Mouse (Mus musculus): ENCODE measurements around the gene Olfr204. TPM values are rescaled to one million over a fixed set of nuclear protein-coding genes. Genes with fewer than 3 reads are reported as not detected.
"Not testable (repeated sequence)": the region's sequence is repeated elsewhere in the genome, so short reads cannot be mapped to it uniquely, and the experiment has no call there.

Gene Olfr204
- not detected in 2 replicates for polyA plus RNA-seq (2016; fragmentation: Nextera tagmentation; extraction: Ambion mirVana)

GRCm38 (mm10) chr16:59318148-59318547, at the start of gene Olfr204:
Olfr204 (minus strand) TSS chr16:59318248.
- H3K4me3 ChIP-seq, result no peak within 1 kb of the TSS
- no peaks in the 10 kb centered on the region for H3K27me3 ChIP-seq (ENCODE audit: poor library complexity, severe bottlenecking)
- H3K4me1 ChIP-seq, result no peaks in the 10 kb centered on the region
- no peak for DNase-seq (ENCODE audit: extremely low spot score, low spot score)
- H3K36me3 ChIP-seq (replicated peaks), result no peaks in the 10 kb centered on the region
- no peak within 1 kb of the TSS for H3K27ac ChIP-seq
- no peaks in the 10 kb centered on the region for H3K9me3 ChIP-seq

GRCm38 (mm10) chr16:59363893-59364292, 45.8 kb upstream of the Olfr204 start, which contains the start of gene Olfr209:
Olfr209 (minus strand) TSS chr16:59363993.
- Histone ChIP-seq H3K27me3 (ENCODE audit: poor library complexity, severe bottlenecking) (no peaks in the 10 kb centered on the region), H3K27ac (no peak within 1 kb of the TSS), H3K4me3 (no peak within 1 kb of the TSS), H3K36me3 (replicated peaks) (no peaks in the 10 kb centered on the region), H3K4me1 (no peaks in the 10 kb centered on the region), H3K9me3 (no peaks in the 10 kb centered on the region; the same call in 1 of the 2 replicates)
- 87% methylated on average over 2 of the region's 2 CpGs for WGBS
- DNase-seq (ENCODE audit: extremely low spot score, low spot score), result no peak

GRCm38 (mm10) chr16:59349146-59349545, 31.1 kb upstream of the Olfr204 start, which contains the start of gene Olfr206:
Olfr206 (minus strand) TSS chr16:59349246.
- Histone ChIP-seq H3K27ac (no peak within 1 kb of the TSS), H3K4me3 (no peak within 1 kb of the TSS), H3K9me3 (no peaks in the 10 kb centered on the region), H3K4me1 (no peaks in the 10 kb centered on the region), H3K27me3 (ENCODE audit: poor library complexity, severe bottlenecking) (no peaks in the 10 kb centered on the region), H3K36me3 (replicated peaks) (no peaks in the 10 kb centered on the region)
- WGBS, result 80% methylated on average over 1 of the region's 1 CpGs
- no peak for DNase-seq (ENCODE audit: extremely low spot score, low spot score)

GRCm38 (mm10) chr16:59331038-59331437, 13.0 kb upstream of the Olfr204 start, which contains the start of gene Olfr205:
Olfr205 (minus strand) TSS chr16:59331138.
- DNase-seq (ENCODE audit: extremely low spot score, low spot score), result no peak
- Histone ChIP-seq H3K36me3 (replicated peaks) (no peaks in the 10 kb centered on the region), H3K27me3 (ENCODE audit: poor library complexity, severe bottlenecking) (no peaks in the 10 kb centered on the region), H3K9me3 (peaks cover 5% of the 10 kb centered on the region; the same call in 1 of the 2 replicates), H3K27ac (no peak within 1 kb of the TSS), H3K4me3 (no peak within 1 kb of the TSS), H3K4me1 (no peaks in the 10 kb centered on the region)

GRCm38 (mm10) chr16:59323262-59323661, 5.2 kb upstream of the Olfr204 start:
- WGBS, result 76% methylated on average over 1 of the region's 1 CpGs
- not testable (repeated sequence) for H3K27me3 ChIP-seq (ENCODE audit: poor library complexity, severe bottlenecking); DNase-seq (ENCODE audit: extremely low spot score, low spot score)

GRCm38 (mm10) chr16:59298581-59298980, 19.5 kb downstream of the Olfr204 start, which contains the start of gene Olfr203:
Olfr203 (plus strand) TSS chr16:59298881.
- H3K9me3 ChIP-seq, result no peaks in the 10 kb centered on the region
- no peak for DNase-seq (ENCODE audit: extremely low spot score, low spot score)
- WGBS, result 85% methylated on average over 2 of the region's 2 CpGs
- no peaks in the 10 kb centered on the region for H3K27me3 ChIP-seq (ENCODE audit: poor library complexity, severe bottlenecking)
- H3K27ac ChIP-seq, result no peak within 1 kb of the TSS
- H3K36me3 ChIP-seq (replicated peaks), result no peaks in the 10 kb centered on the region
- no peak within 1 kb of the TSS for H3K4me3 ChIP-seq
- H3K4me1 ChIP-seq, result no peaks in the 10 kb centered on the region

More at GRCm38 (mm10) chr16:59323262-59323661, 5.2 kb upstream of the Olfr204 start:
- H3K27ac ChIP-seq; H3K36me3 ChIP-seq (replicated peaks); H3K9me3 ChIP-seq; H3K4me1 ChIP-seq; H3K4me3 ChIP-seq: not testable (repeated sequence)

- H3K9me3 ChIP-seq; H3K27me3 ChIP-seq (ENCODE audit: poor library complexity, severe bottlenecking); H3K27ac ChIP-seq; H3K4me3 ChIP-seq; H3K4me1 ChIP-seq; DNase-seq (ENCODE audit: extremely low spot score, low spot score); H3K36me3 ChIP-seq (replicated peaks): not testable (repeated sequence)
- WGBS, result 90% methylated on average over 9 of the region's 9 CpGs
Measured at GRCm38 (mm10) chr16:59287576-59287975, 30.5 kb downstream of the Olfr204 start.

- H3K4me1 ChIP-seq, result no peaks in the 10 kb centered on the region
- no peaks in the 10 kb centered on the region for H3K27me3 ChIP-seq (ENCODE audit: poor library complexity, severe bottlenecking)
- no peak within 1 kb of the TSS for H3K27ac ChIP-seq
- H3K36me3 ChIP-seq (replicated peaks), result no peaks in the 10 kb centered on the region
- no peak within 1 kb of the TSS for H3K4me3 ChIP-seq
- DNase-seq (ENCODE audit: extremely low spot score, low spot score), result no peak
- WGBS, result 94% methylated on average over 1 of the region's 1 CpGs
- no peaks in the 10 kb centered on the region for H3K9me3 ChIP-seq
Measured at GRCm38 (mm10) chr16:59286693-59287092, 31.4 kb downstream of the Olfr204 start, which contains the start of gene Olfr202. Olfr202 (minus strand) TSS chr16:59286793.

- Histone ChIP-seq H3K27ac (no peak overlapping the region), H3K4me1 (no peaks in the 10 kb centered on the region), H3K27me3 (ENCODE audit: poor library complexity, severe bottlenecking) (no peaks in the 10 kb centered on the region), H3K36me3 (replicated peaks) (no peaks in the 10 kb centered on the region), H3K9me3 (no peaks in the 10 kb centered on the region), H3K4me3 (no peak overlapping the region)
- no peak for DNase-seq (ENCODE audit: extremely low spot score, low spot score)
- WGBS, result 86% methylated on average over 1 of the region's 1 CpGs
Measured at GRCm38 (mm10) chr16:59283476-59283875, 34.6 kb downstream of the Olfr204 start.

GRCm38 (mm10) chr16:59280542-59280941, 37.5 kb downstream of the Olfr204 start:
- Histone ChIP-seq H3K9me3 (no peaks in the 10 kb centered on the region), H3K27ac (no peak overlapping the region), H3K4me1 (no peaks in the 10 kb centered on the region), H3K27me3 (ENCODE audit: poor library complexity, severe bottlenecking) (no peaks in the 10 kb centered on the region), H3K36me3 (replicated peaks) (no peaks in the 10 kb centered on the region), H3K4me3 (no peak overlapping the region)
- 85% methylated on average over 3 of the region's 3 CpGs for WGBS
- DNase-seq (ENCODE audit: extremely low spot score, low spot score), result no peak

GRCm38 (mm10) chr16:59272532-59272931, 45.5 kb downstream of the Olfr204 start, which contains the start of gene Olfr201:
Olfr201 (minus strand) TSS chr16:59272632.
- H3K36me3 ChIP-seq (replicated peaks); H3K27me3 ChIP-seq (ENCODE audit: poor library complexity, severe bottlenecking); H3K27ac ChIP-seq; H3K4me3 ChIP-seq; DNase-seq (ENCODE audit: extremely low spot score, low spot score); H3K4me1 ChIP-seq; H3K9me3 ChIP-seq: not testable (repeated sequence)
- 93% methylated on average over 4 of the region's 4 CpGs for WGBS

GRCm38 (mm10) chr16:59269097-59269496, 49.0 kb downstream of the Olfr204 start:
- DNase-seq (ENCODE audit: extremely low spot score, low spot score); H3K4me3 ChIP-seq; H3K27me3 ChIP-seq (ENCODE audit: poor library complexity, severe bottlenecking); H3K36me3 ChIP-seq (replicated peaks); H3K27ac ChIP-seq; H3K9me3 ChIP-seq; H3K4me1 ChIP-seq: not testable (repeated sequence)
- WGBS, result 77% methylated on average over 4 of the region's 4 CpGs

All from forebrain, embryonic 10.5 days (tissue).